Mouse (Mus musculus) T-helper 17 cell (primary cell): ENCODE results near the gene Olfr606.
"Not testable (repeated sequence)": the region's sequence is repeated elsewhere in the genome, so short reads cannot be mapped to it uniquely, and the experiment has no call there.

ENCODE experiments used
- in situ Hi-C, 2 experiments: fragments of 300-600 bp; cut with MboI, MseI; formaldehyde crosslinking; loops; 1 replicate in 1 of 2; 2 replicates in 1 of 2; pipeline ENCODE4 v1.15.1; 2025; ENCODE audit warnings: high pct_unique_total_duplicates in 2 of 2

Gene Olfr606

DNA sequence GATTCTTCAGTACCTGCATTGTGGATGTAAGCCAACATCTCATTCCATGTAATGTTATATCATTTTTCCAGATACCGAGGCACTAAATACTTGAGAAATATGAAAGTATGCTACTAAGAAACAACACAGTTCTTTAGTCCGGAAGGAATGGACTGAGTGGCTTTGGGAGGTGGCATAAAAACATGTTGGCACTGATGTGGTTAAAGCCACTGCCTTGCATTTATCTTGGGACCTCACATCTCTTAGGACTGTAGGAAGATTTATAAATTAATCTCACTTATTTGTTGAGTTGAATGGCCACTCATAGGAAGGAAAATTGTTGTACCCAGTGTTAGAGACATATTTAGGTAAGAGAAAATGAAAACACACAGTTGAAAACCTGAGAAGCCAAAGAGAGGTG is at the start of gene Olfr606:
Olfr606 (plus strand) TSS at position 301 of the 400 bp plus-strand sequence.
- in situ Hi-C loops, result no loop called here

DNA sequence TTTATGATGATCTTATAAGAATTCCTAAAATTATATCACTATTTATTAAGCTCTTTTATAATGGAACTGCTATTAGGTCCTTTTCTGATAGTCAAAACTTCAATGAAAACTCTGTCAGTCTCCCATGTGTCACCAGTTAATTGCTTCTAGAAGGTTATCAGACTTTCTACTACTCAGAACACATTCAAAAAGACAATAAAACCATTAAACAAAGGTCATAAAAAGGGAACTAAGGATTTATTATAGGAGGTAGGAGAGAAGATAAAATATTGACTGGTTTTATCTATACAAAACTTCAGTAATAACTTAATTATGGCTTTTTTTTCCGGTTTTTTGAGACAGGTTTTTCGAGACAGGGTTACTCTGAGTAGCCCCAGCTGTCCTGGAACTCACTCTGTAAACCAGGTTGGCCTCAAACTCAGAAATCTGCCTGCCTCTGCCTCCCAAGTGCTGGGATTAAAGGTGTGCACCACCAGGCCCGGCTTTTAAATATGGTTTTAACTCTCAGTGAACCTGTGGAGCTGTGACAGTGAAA is 42.3 kb upstream of the Olfr606 start:
- in situ Hi-C loops, result loop anchor here in 1 of 2 experiments (25.0 kb wide), 1 partner anchor 1381 kb away; the partner anchor contains the start of gene Usp17le

DNA sequence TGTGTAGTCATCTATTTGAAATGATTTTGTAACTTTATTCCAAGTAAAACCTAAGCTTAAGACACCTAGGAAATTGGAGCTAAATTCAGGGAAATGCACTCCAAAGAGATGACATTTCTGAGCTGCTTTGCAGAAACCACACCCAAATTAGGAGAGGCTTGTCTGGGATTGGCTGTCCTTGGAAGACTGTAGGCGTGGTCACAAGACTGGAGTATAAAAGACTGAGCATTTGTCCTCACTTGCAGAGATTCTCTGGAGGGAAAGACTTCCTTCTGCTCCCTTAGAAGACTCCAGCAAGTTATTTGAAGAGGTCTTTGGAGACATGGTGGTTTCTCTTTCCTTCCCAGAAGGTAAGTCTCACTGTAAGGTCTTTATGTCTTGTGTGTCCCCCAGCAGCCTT is 34.1 kb upstream of the Olfr606 start, which contains the start of gene Usp17lc:
Usp17lc (plus strand) TSS at position 301 of the 400 bp plus-strand sequence.
- in situ Hi-C loops, result loop anchor here (5.0 to 25.0 kb wide), 2 partner anchors 162 to 1373 kb away; partner anchors contain the start of genes Usp17ld (in 2 of the 2) and Usp17le (in 1 of the 2)

DNA sequence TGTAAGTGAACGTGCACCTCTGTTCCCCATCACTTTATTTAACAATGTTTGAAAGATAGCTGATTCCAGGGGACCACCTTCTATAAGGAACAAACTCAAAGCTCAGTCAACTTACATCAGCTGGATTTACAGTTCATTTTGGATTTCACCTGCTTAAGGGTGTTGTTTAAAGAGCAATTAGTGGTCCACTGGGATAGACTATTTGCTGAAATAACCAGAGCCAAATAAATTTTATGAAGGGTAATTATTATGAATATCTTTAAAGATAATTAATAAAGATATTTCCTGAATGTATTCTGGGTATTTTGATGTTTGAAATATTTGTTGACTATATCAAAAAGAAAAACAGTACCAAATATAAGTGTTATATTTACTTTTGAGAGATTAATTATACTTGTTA is 3.5 kb upstream of the Olfr606 start, which contains the start of gene Olfr605:
Olfr605 (minus strand) TSS at position 101 of the 400 bp plus-strand sequence.
- in situ Hi-C loops, result no loop called here

DNA sequence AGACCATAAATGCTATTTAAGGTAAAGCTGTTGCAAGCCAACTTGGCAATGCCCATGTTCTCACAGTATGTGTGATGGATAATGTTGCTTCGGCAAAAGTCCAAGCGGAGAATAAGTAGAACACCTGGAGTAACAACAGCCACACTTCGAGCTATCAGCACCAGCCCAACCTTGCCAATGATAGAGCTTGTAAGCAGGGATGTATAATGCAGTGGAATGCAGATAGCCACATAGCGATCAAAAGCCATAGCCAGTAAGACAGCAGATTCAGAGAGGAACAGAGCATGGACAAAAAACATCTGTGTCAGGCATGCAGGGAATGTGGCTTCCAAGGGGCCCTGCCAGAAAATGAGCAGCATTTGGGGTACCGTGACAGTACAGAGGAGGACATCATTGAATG is 11.7 kb downstream of the Olfr606 start:
- in situ Hi-C loops, result no loop called here

DNA sequence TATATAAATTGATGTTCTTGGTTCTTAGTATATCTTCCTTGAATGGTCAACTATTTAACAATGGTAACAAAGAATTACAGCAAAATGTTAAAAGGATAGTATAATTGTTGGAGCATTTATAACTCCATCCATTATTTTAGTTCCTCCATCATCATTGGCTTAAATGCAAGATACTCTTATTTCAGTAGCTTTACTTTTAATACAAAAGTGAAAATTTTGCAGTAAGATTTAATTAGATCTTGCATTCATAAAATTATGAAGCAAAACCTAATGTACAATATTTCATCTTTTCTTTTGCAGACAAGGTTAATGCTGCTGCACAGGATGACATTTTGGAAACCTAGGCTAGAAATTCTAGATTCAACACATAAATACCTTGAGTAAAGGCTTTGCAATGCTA is 20.7 kb downstream of the Olfr606 start, which contains the start of gene Olfr608:
Olfr608 (plus strand) TSS at position 301 of the 400 bp plus-strand sequence.
- in situ Hi-C loops, result no loop called here

DNA sequence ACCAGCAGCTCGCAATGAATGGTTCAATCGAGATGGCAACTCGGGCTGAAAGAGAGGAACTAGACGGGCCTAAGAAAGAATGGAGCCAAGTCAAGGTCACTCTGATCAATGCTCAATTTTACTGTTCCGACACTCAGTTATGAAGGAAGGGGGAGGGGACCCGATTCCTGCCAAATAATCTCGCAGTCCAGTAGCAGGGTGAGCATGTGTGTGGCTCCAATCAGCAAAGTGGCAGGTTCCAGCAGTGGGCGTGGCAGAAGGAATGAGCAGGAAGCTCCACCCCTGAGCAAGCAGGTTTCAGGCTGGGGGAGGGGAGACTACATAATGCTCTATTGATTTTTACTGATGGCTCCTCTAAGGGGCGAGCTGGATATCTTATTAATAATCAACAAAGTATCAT is 28.3 kb downstream of the Olfr606 start:
- in situ Hi-C loops, result not testable (repeated sequence)

DNA sequence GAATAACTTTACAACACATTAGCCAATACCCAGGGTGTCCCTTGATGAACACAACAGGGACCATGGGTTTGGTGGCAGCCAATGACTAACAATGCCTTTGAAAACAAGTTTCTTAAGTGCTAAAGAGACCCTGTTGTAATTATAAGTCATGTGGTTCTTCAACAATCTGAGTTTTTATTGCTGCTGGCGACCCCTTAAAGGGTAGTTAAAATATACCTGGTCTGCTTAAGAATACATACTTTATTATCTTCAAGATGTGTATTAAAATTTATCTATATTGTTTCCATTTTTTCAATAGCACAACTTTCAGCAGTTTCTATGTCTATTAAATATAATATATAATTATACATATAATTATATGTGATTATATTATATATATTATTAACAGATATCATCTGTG is 49.1 kb downstream of the Olfr606 start, which contains the start of gene Olfr609:
Olfr609 (minus strand) TSS at position 101 of the 400 bp plus-strand sequence.
- in situ Hi-C loops, result no loop called here
